Mouse (Mus musculus): Measurements from ENCODE around the gene B4galt2.

DNA sequence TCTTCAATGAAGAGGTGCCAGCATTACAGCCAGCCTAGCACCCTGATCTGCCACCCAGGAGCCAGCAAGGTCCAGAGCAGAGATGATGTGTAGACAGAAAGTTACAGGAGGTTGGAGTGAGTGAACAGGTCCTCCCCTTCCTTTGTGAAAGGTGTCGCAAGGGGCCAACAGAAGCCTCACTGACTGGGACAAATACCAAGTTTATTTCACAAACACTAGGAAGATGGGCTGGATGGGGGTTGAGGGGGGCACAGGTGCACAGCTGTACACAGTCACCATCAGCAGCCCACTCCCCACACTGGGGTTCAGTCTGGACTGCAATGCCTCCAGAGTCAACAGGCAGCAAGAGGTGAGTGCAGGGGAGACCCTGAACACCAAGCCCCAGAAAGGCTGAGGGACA, 859 bp upstream of the B4galt2 start:
- TF ChIP-seq USF1 (IDR thresholded peaks at IDR 0.05; ENCODE audit: low read depth) (no peak), CTCF (IDR thresholded peaks at IDR 0.05; ENCODE audit: control insufficient read depth, insufficient read depth, insufficient read length) (no peak), MYOG (IDR thresholded peaks at IDR 0.05; ENCODE audit: control insufficient read depth, extremely low read depth, insufficient read length) (no peak)

All from C2C12 (cell line).